13 mouse cellular contexts compared by ENCODE assay signal in genomic region chr2:102896154-102896553, GRCm38 (mm10).
"Had no signal": no experiment of that assay in that cellular context is flagged by ENCODE, and none has a peak within 500 bp of the region (broad histone marks: within the 10 kb centered on the region; RNA-seq: fewer than 3 reads in every experiment).

No protein-coding gene starts in this region.

- DNase-seq: kidney, adult 11 months; kidney, adult 9 months; kidney, postnatal 4 days; left cerebral cortex, postnatal 4 days; lung, adult 18-20 months; midbrain, embryonic 14.5 days; spleen, adult 18-20 months had no signal

- H3K27ac ChIP-seq: kidney, postnatal 0 days; layer of hippocampus, adult 2 months; limb, embryonic 13.5 days; liver, embryonic 14.5 days; midbrain, embryonic 10.5 days; neural tube, embryonic 12.5 days had no signal

- H3K4me3 ChIP-seq: layer of hippocampus, adult 2 months; limb, embryonic 13.5 days; midbrain, embryonic 10.5 days; neural tube, embryonic 12.5 days had no signal
